Mouse (Mus musculus) CH12.LX (cell line): Measurements from ENCODE around the gene Psmd2. TPM values are rescaled to one million over a fixed set of nuclear protein-coding genes. Genes with fewer than 3 reads are reported as not detected.

ENCODE experiments used
- DNase-seq: peaks from one replicate; pipeline ENCODE4 v3.0.0-alpha.2; 2013; ENCODE audit errors: extremely low read depth
- H3K27ac ChIP-seq: 2 replicates; pipeline ENCODE4 v1.5.1; 2012; ENCODE audit warnings: low read depth, mild to moderate bottlenecking, control low read depth, moderate library complexity; ENCODE audit not compliant: insufficient read depth
- H3K27me3 ChIP-seq: replicated peaks from 2 replicates; pipeline ENCODE3; 2012; ENCODE audit warnings: inconsistent platforms
- H3K36me3 ChIP-seq, 2 experiments: replicated peaks in 1 of 2; 2 replicates each; pipeline versions ENCODE3 to v1.6.1; 2012; ENCODE audit warnings: inconsistent platforms in 1 of 2, low read length in 1 of 2, mild to moderate bottlenecking in 1 of 2, mixed read lengths in 1 of 2, moderate library complexity in 1 of 2; ENCODE audit not compliant: control insufficient read depth in 1 of 2, insufficient read depth in 1 of 2
- H3K4me1 ChIP-seq, 2 experiments: 2 replicates each; pipeline ENCODE4 v1.6.1; 2012; ENCODE audit warnings: inconsistent platforms in 1 of 2, moderate library complexity in 1 of 2; ENCODE audit not compliant: insufficient read depth in 2 of 2, control insufficient read depth in 1 of 2
- H3K4me2 ChIP-seq: 2 replicates; pipeline ENCODE4 v1.6.1; 2012; ENCODE audit warnings: low read depth, mild to moderate bottlenecking, control low read depth; ENCODE audit not compliant: poor library complexity, insufficient read depth, severe bottlenecking
- H3K4me3 ChIP-seq, 3 experiments: fragments of 150-350 bp in 1 of 3; sonication (generic) in 1 of 3; replicated peaks in 1 of 3; 2 replicates each; pipeline versions ENCODE3 to v1.5.1; 2011 to 2012; ENCODE audit warnings: low read depth in 2 of 3, low read length in 2 of 3, mild to moderate bottlenecking in 2 of 3, moderate library complexity in 2 of 3, control low read depth in 1 of 3, improper control_type of control experiment in 1 of 3, inconsistent platforms in 1 of 3, mixed read lengths in 1 of 3; ENCODE audit not compliant: poor library complexity in 1 of 3
- H3K79me2 ChIP-seq: replicated peaks from 2 replicates; pipeline ENCODE4 v1.6.1; 2012; ENCODE audit warnings: mild to moderate bottlenecking, moderate library complexity; ENCODE audit not compliant: control insufficient read depth, poor library complexity, insufficient read depth, severe bottlenecking; ENCODE audit errors: extremely low read depth
- H3K9ac ChIP-seq: 2 replicates; pipeline ENCODE4 v1.6.1; 2012; ENCODE audit warnings: low read depth, mild to moderate bottlenecking, control low read depth, moderate library complexity; ENCODE audit not compliant: insufficient read depth
- H3K9me3 ChIP-seq: replicated peaks from 2 replicates; pipeline ENCODE3; 2012; ENCODE audit warnings: low read length, inconsistent platforms, mixed read lengths
- BHLHE40 ChIP-seq: IDR thresholded peaks from 2 replicates; pipeline ENCODE4 v1.6.1; 2011; ENCODE audit warnings: mild to moderate bottlenecking, low read depth, low read length, improper control_type of control experiment
- CHD1 ChIP-seq: IDR thresholded peaks from 2 replicates; pipeline ENCODE4 v1.6.1; 2012; ENCODE audit warnings: low read depth, low read length, improper control_type of control experiment, inconsistent platforms
- CHD2 ChIP-seq: IDR thresholded peaks from 2 replicates; pipeline ENCODE4 v1.6.1; 2011; ENCODE audit warnings: low read length, improper control_type of control experiment
- CTCF ChIP-seq, 2 experiments: IDR thresholded peaks in 1 of 2; conservative IDR thresholded peaks in 1 of 2; 2 replicates each; pipeline ENCODE4 v1.5.1; 2011 to 2012; ENCODE audit warnings: low read depth in 2 of 2, low read length in 2 of 2, improper control_type of control experiment in 1 of 2, inconsistent platforms in 1 of 2, mild to moderate bottlenecking in 1 of 2, moderate library complexity in 1 of 2
- E2F4 ChIP-seq: IDR thresholded peaks from 2 replicates; pipeline ENCODE4 v1.6.1; 2011; ENCODE audit warnings: low read depth, low read length, improper control_type of control experiment; ENCODE audit not compliant: insufficient replicate concordance
- ELF1 ChIP-seq: IDR thresholded peaks from 2 replicates; pipeline ENCODE4 v1.6.1; 2014; ENCODE audit warnings: low read depth, mild to moderate bottlenecking, inconsistent platforms, low read length, improper control_type of control experiment
- ETS1 ChIP-seq: conservative IDR thresholded peaks from 2 replicates; pipeline ENCODE4 v1.6.1; 2012; ENCODE audit warnings: low read depth, mild to moderate bottlenecking, inconsistent platforms, low read length, improper control_type of control experiment, moderate library complexity
- GABPA ChIP-seq: IDR thresholded peaks from 2 replicates; pipeline ENCODE4 v1.6.1; 2012; ENCODE audit warnings: low read depth, low read length, improper control_type of control experiment, inconsistent platforms; ENCODE audit not compliant: insufficient replicate concordance
- HCFC1 ChIP-seq: IDR thresholded peaks from 2 replicates; pipeline ENCODE4 v1.6.1; 2012; ENCODE audit warnings: low read depth, mild to moderate bottlenecking, inconsistent platforms, low read length, improper control_type of control experiment
- JUN ChIP-seq: IDR thresholded peaks from 2 replicates; pipeline ENCODE4 v1.6.1; 2011; ENCODE audit warnings: low read depth, mild to moderate bottlenecking, low read length, improper control_type of control experiment, moderate library complexity; ENCODE audit not compliant: insufficient read depth
- JUND ChIP-seq: conservative IDR thresholded peaks from 2 replicates; pipeline ENCODE4 v1.6.1; 2011; ENCODE audit warnings: low read depth, low read length, improper control_type of control experiment
- KAT2A ChIP-seq: IDR thresholded peaks from 2 replicates; pipeline ENCODE4 v1.6.1; 2012; ENCODE audit warnings: low read length, improper control_type of control experiment, inconsistent platforms; ENCODE audit not compliant: insufficient replicate concordance
- MAX ChIP-seq: IDR thresholded peaks from 2 replicates; pipeline ENCODE4 v1.6.1; 2011; ENCODE audit warnings: low read length, improper control_type of control experiment
- MAZ ChIP-seq: IDR thresholded peaks from 2 replicates; pipeline ENCODE4 v1.6.1; 2012; ENCODE audit warnings: low read depth, mild to moderate bottlenecking, inconsistent platforms, low read length, improper control_type of control experiment, moderate library complexity
- MEF2A ChIP-seq: IDR thresholded peaks from 2 replicates; pipeline ENCODE4 v1.6.1; 2014; ENCODE audit warnings: low read depth, mild to moderate bottlenecking, inconsistent platforms, low read length, improper control_type of control experiment, borderline replicate concordance
- MXI1 ChIP-seq: IDR thresholded peaks from 2 replicates; pipeline ENCODE4 v1.6.1; 2011; ENCODE audit warnings: mild to moderate bottlenecking, low read depth, low read length, improper control_type of control experiment
- MYC ChIP-seq: IDR thresholded peaks from 2 replicates; pipeline ENCODE4 v1.6.1; 2011; ENCODE audit warnings: low read depth, mild to moderate bottlenecking, improper control_type of control experiment, low read length
- NELFE ChIP-seq: IDR thresholded peaks from 2 replicates; pipeline ENCODE4 v1.6.1; 2011; ENCODE audit warnings: low read depth, low read length, improper control_type of control experiment
- PAX5 ChIP-seq: IDR thresholded peaks from 2 replicates; pipeline ENCODE4 v1.6.1; 2012; ENCODE audit warnings: low read length, inconsistent platforms, mixed read lengths
- POLR2A ChIP-seq: IDR thresholded peaks from 2 replicates; pipeline ENCODE4 v1.6.1; 2011; ENCODE audit warnings: low read depth, mild to moderate bottlenecking, improper control_type of control experiment, low read length
- POLR2AphosphoS2 ChIP-seq: IDR thresholded peaks from 2 replicates; pipeline ENCODE4 v1.6.1; 2011; ENCODE audit warnings: low read depth, low read length, improper control_type of control experiment
- RAD21 ChIP-seq: IDR thresholded peaks from 2 replicates; pipeline ENCODE4 v1.6.1; 2011; ENCODE audit warnings: low read depth, mild to moderate bottlenecking, low read length, improper control_type of control experiment, moderate library complexity
- RCOR1 ChIP-seq: conservative IDR thresholded peaks from 2 replicates; pipeline ENCODE4 v1.6.1; 2012; ENCODE audit warnings: low read depth, mild to moderate bottlenecking, inconsistent platforms, low read length, improper control_type of control experiment
- SIN3A ChIP-seq: IDR thresholded peaks from 2 replicates; pipeline ENCODE4 v1.6.1; 2012; ENCODE audit warnings: low read length, improper control_type of control experiment, inconsistent platforms
- SMC3 ChIP-seq: IDR thresholded peaks from 2 replicates; pipeline ENCODE4 v1.6.1; 2011; ENCODE audit warnings: low read depth, low read length, improper control_type of control experiment
- TCF12 ChIP-seq: IDR thresholded peaks from 2 replicates; pipeline ENCODE4 v1.6.1; 2014; ENCODE audit warnings: low read depth, mild to moderate bottlenecking, inconsistent platforms, low read length, improper control_type of control experiment
- USF1 ChIP-seq: IDR thresholded peaks from 2 replicates; pipeline ENCODE4 v1.6.1; 2014; ENCODE audit warnings: low read depth, mild to moderate bottlenecking, inconsistent platforms, low read length, improper control_type of control experiment
- USF2 ChIP-seq: conservative IDR thresholded peaks from 2 replicates; pipeline ENCODE4 v1.6.1; 2011; ENCODE audit warnings: low read depth, low read length, improper control_type of control experiment
- ZC3H11A ChIP-seq: IDR thresholded peaks from 2 replicates; pipeline ENCODE4 v1.6.1; 2012; ENCODE audit warnings: low read depth, mild to moderate bottlenecking, inconsistent platforms, low read length, improper control_type of control experiment
- ZKSCAN1 ChIP-seq: IDR thresholded peaks from 2 replicates; pipeline ENCODE4 v1.6.1; 2012; ENCODE audit warnings: low read depth, inconsistent platforms, low read length, improper control_type of control experiment, borderline replicate concordance
- ZMIZ1 ChIP-seq: IDR thresholded peaks from 2 replicates; pipeline ENCODE4 v1.6.1; 2012; ENCODE audit warnings: low read depth, mild to moderate bottlenecking, inconsistent platforms, low read length, improper control_type of control experiment
- ZNF384 ChIP-seq: IDR thresholded peaks from 2 replicates; pipeline ENCODE4 v1.6.1; 2012; ENCODE audit warnings: low read depth, low read length, improper control_type of control experiment, inconsistent platforms
- dilution Hi-C: fragments of 300-500 bp; cut with MboI; formaldehyde crosslinking; loops from 2 replicates; pipeline ENCODE4 v1.14.3; 2020; ENCODE audit warnings: low sequenced_read_pairs; ENCODE audit not compliant: extremely low pct_unique_long_range_greater_than_20kb, extremely low pct_ligation_motif_present
- in situ Hi-C: fragments of 300-500 bp; cut with MboI; formaldehyde crosslinking; loops from 3 replicates; pipeline ENCODE4 v1.14.3; 2019; ENCODE audit warnings: low sequenced_read_pairs, low pct_ligation_motif_present, low pct_unique_long_range_greater_than_20kb, mixed read lengths
- polyA plus RNA-seq: library from polyadenylated mRNA; unstranded; fragments of >175 nt; gene quantifications from 2 replicates; pipeline ENCODE4 v1.2.1, GENCODE M21; 2012; ENCODE audit warnings: low read depth; ENCODE audit not compliant: insufficient read length
- total RNA-seq, 2 experiments: library from RNA; depleted of rRNA; stranded (reverse); fragments of 300-350 nt in 1 of 2; fragments of >200 nt in 1 of 2; gene quantifications; 2 replicates each; pipeline ENCODE4 v1.2.3; 2012 to 2014

The Psmd2 gene
- total and polyA plus RNA-seq, 3 experiments: 273 to 528 (median 340) TPM

GRCm38 (mm10) chr16:20638367-20638766, 13.1 kb upstream of the Psmd2 start:
- TF ChIP-seq MXI1: no peak
- TF ChIP-seq POLR2A: no peak
- no peak for TF ChIP-seq NELFE
- no peak for TF ChIP-seq MAX
- TF ChIP-seq USF2: no peak
- no peak for TF ChIP-seq CHD1
- TF ChIP-seq ZKSCAN1: no peak
- no peak for TF ChIP-seq MAZ
- no peak for TF ChIP-seq MYC
- TF ChIP-seq ZNF384: no peak
- TF ChIP-seq TCF12: no peak
- TF ChIP-seq SIN3A: no peak
- TF ChIP-seq HCFC1: no peak
- dilution Hi-C loops (no loop called here), in situ Hi-C loops (no loop called here)
- Histone ChIP-seq H3K4me2 (no peak overlapping the region), H3K9me3 (no peaks in the 10 kb centered on the region), H3K36me3 (no peaks in the 10 kb centered on the region), H3K4me1 (peaks cover 3 to 15% of the 10 kb centered on the region in 2 experiments), H3K79me2 (no peaks in the 10 kb centered on the region), H3K27ac (no peak overlapping the region), H3K9ac (no peak overlapping the region), H3K27me3 (no peaks in the 10 kb centered on the region), H3K4me3 (no peak overlapping the region)
- DNase-seq: no peak

- Histone ChIP-seq H3K4me3 (no peak overlapping the region), H3K27ac (no peak overlapping the region), H3K4me2 (peak overlapping the region; percentile 41; the same call in 1 of the 2 replicates), H3K36me3 (no peaks in the 10 kb centered on the region), H3K9ac (peak overlapping the region; percentile 15; the same call in 1 of the 2 replicates), H3K4me1 (peaks cover 3 to 15% of the 10 kb centered on the region in 2 experiments), H3K79me2 (no peaks in the 10 kb centered on the region), H3K9me3 (no peaks in the 10 kb centered on the region), H3K27me3 (no peaks in the 10 kb centered on the region)
- dilution Hi-C loops: no loop called here
- DNase-seq: peak; percentile 64
- in situ Hi-C loops: loop anchor here (10.0 kb wide), 1 partner anchor 137 kb away; no protein-coding TSS in a partner anchor
- TF ChIP-seq POLR2A: no peak
- no peak for TF ChIP-seq USF2
- no peak for TF ChIP-seq GABPA
- no peak for TF ChIP-seq ETS1
- TF ChIP-seq E2F4: no peak
- TF ChIP-seq MAX: no peak
- TF ChIP-seq MEF2A: peak; percentile 43; the same call in 1 of the 2 replicates
- no peak for TF ChIP-seq CHD2
- peak; percentile 89 for TF ChIP-seq SMC3
- 0 out of 2 replicates have a peak, but pooled peaks have one; percentile 9 for TF ChIP-seq RCOR1
- peak; percentile 41; the same call in 1 of the 2 replicates for TF ChIP-seq NELFE
- no peak for TF ChIP-seq KAT2A
- TF ChIP-seq MYC: 0 out of 2 replicates have a peak, but pooled peaks have one; percentile 21
- TF ChIP-seq ELF1: no peak
- TF ChIP-seq ZNF384: no peak
- TF ChIP-seq USF1: no peak
- TF ChIP-seq JUND: no peak
- TF ChIP-seq MXI1: 0 out of 2 replicates have a peak, but pooled peaks have one; percentile 11
- TF ChIP-seq POLR2AphosphoS2: no peak
- TF ChIP-seq HCFC1: no peak
- TF ChIP-seq CTCF (conservative IDR thresholded peaks at IDR 0.05 in 1 of 2, IDR thresholded peaks at IDR 0.05 in 1 of 2; ENCODE audit: low read depth in 2 of 2, low read length in 2 of 2): peak; percentile 34 to 98; a peak in 2 of 4 replicates
- no peak for TF ChIP-seq ZKSCAN1
- no peak; the same call in 1 of the 2 replicates for TF ChIP-seq CHD1
- TF ChIP-seq ZC3H11A: peak; percentile 82
- TF ChIP-seq ZMIZ1: no peak
- TF ChIP-seq JUN: no peak
- TF ChIP-seq SIN3A: 0 out of 2 replicates have a peak, but pooled peaks have one; percentile 31
- TF ChIP-seq BHLHE40: no peak
- peak; percentile 100 for TF ChIP-seq RAD21
- no peak for TF ChIP-seq PAX5
Observed at GRCm38 (mm10) chr16:20642161-20642560, 9.3 kb upstream of the Psmd2 start.
